Comparison of ENCODE assay signal across 10 mouse cellular contexts in genomic region chr17:87226079-87226640, GRCm38 (mm10). TPM values are rescaled to one million over a fixed set of nuclear protein-coding genes. Genes with fewer than 3 reads are reported as not detected.
DNase-seq lines count a peak whose midpoint lies in the region; ATAC-seq and TF ChIP-seq lines count a peak whose summit lies in the region.
"Had no signal": no experiment of that assay in that cellular context is flagged by ENCODE, and none has a peak within 500 bp of the region (broad histone marks: within the 10 kb centered on the region; RNA-seq: fewer than 3 reads in every experiment).

No protein-coding gene starts in this region.

- no peaks in the 10 kb centered on the region; the same call in 1 of the 2 replicates for H3K4me1 ChIP-seq in heart, adult 2 months (ENCODE audit: control insufficient read depth, insufficient read depth, low read length)
- H3K4me1 ChIP-seq in liver, embryonic 14.5 days (replicated peaks; ENCODE audit: control insufficient read depth in 2 of 2, insufficient read depth in 2 of 2, low read length in 1 of 2): no peaks in the 10 kb centered on the region

- no peak overlapping the region for H3K4me3 ChIP-seq in heart, adult 2 months
- no peak overlapping the region for H3K4me3 ChIP-seq in liver, embryonic 14.5 days (ENCODE audit: insufficient read depth in 1 of 2, low read depth in 2 of 2, low read length in 2 of 2)

- H3K9ac ChIP-seq in heart, adult 2 months (ENCODE audit: low read depth, low read length): no peak overlapping the region
- no peak overlapping the region for H3K9ac ChIP-seq in liver, embryonic 14.5 days (replicated peaks)

- H3K79me2 ChIP-seq in heart, adult 2 months (replicated peaks; ENCODE audit: control insufficient read depth, insufficient read depth, low read length): no peaks in the 10 kb centered on the region

- no peak for ATAC-seq in liver, embryonic 14.5 days (ENCODE audit: insufficient read depth)
- ATAC-seq in erythroblast, adult 5-6 weeks (replicated peaks; ENCODE audit: low FRiP score, poor library complexity, severe bottlenecking): no peak
- ATAC-seq: forebrain, embryonic 14.5 days had no signal

- no peaks in the 10 kb centered on the region for H3K9me3 ChIP-seq in liver, embryonic 14.5 days (ENCODE audit: control insufficient read depth, low read length)

- no peak for TF ChIP-seq EP300 in heart, adult 2 months (IDR thresholded peaks at IDR 0.05; ENCODE audit: insufficient read depth, low read depth, low read length)
- no peak for TF ChIP-seq EP300 in liver, embryonic 14.5 days (IDR thresholded peaks at IDR 0.05; ENCODE audit: low read depth)

- H3K27ac ChIP-seq in heart, adult 2 months: no peak overlapping the region
- no peak overlapping the region for H3K27ac ChIP-seq in liver, embryonic 14.5 days

- no peak for DNase-seq in heart, adult 2 months
- DNase-seq in heart, postnatal 25 days (ENCODE audit: low spot score): no peak
- no peak for DNase-seq in liver, embryonic 14.5 days (ENCODE audit: low read depth in 3 of 3, low spot score in 3 of 3)
- no peak for DNase-seq in liver
- DNase-seq in brain, adult 2 months (ENCODE audit: low read depth, low spot score): peak; percentile 40
- peak; percentile 14 to 31 for DNase-seq in kidney, postnatal 4 days
- no peak for DNase-seq in natural killer cell, adult 2 months (ENCODE audit: low spot score in 2 of 2)
- DNase-seq: thymus, postnatal 4 days had no signal

- no peak for TF ChIP-seq POLR2A in heart, adult 2 months (IDR thresholded peaks at IDR 0.05; ENCODE audit: insufficient read depth, low read depth, low read length)

- 50% methylated on average over 10 of the region's 10 CpGs for WGBS in heart, adult 2 months
- 61% methylated on average over 10 of the region's 10 CpGs for WGBS in liver, embryonic 14.5 days (ENCODE audit: insufficient replicate concordance)

- no peaks in the 10 kb centered on the region for H3K36me3 ChIP-seq in heart, adult 2 months (ENCODE audit: control insufficient read depth, insufficient read depth, low read length)
- H3K36me3 ChIP-seq in liver, embryonic 14.5 days (replicated peaks; ENCODE audit: control insufficient read depth, insufficient read depth, low read depth): no peaks in the 10 kb centered on the region

- H3K4me2 ChIP-seq in liver, embryonic 14.5 days (ENCODE audit: low read depth): no peak overlapping the region

- no peaks in the 10 kb centered on the region for H3K27me3 ChIP-seq in heart, adult 2 months (ENCODE audit: control insufficient read depth, insufficient read depth, low read length)
- no peaks in the 10 kb centered on the region for H3K27me3 ChIP-seq in liver, embryonic 14.5 days (ENCODE audit: control insufficient read depth, insufficient read depth, low read length)

- peak; percentile 40 for TF ChIP-seq CTCF in heart, adult 2 months (IDR thresholded peaks at IDR 0.05)
- TF ChIP-seq CTCF in liver, embryonic 14.5 days (IDR thresholded peaks at IDR 0.05; ENCODE audit: low read depth): peak; percentile 27

- intact Hi-C loops in heart, adult 2 months (cut with DNase I): no loop called here
- intact Hi-C loops in heart, postnatal 25 days (cut with DNase I): no loop called here

RNA-seq across cellular contexts. Expression of gene Mcfd2, which starts 39.6 kb away (rescaled TPM):
- 10 to 100 TPM; 48.3 to 59.4 TPM for total RNA-seq in heart, adult 2 months (2021)
- polyA plus RNA-seq in heart, adult 2 months (2012; rRNA removed): 60.3 and 79.7 TPM in 2 replicates
- 10 to 100 TPM; 41.8 to 46.4 TPM for total RNA-seq in heart, postnatal 25 days (2021)
- 29.6 and 32.2 TPM in 2 replicates for polyA plus RNA-seq in liver, embryonic 14.5 days (2012; rRNA removed)
- 54.9 and 55.1 TPM in 2 replicates for polyA plus RNA-seq in liver, embryonic 14.5 days (2014; fragmentation: Nextera tagmentation; extraction: Ambion mirVana)
- 7.5 and 14.2 TPM in 2 replicates for total RNA-seq in erythroblast, adult 5-6 weeks (2015; ENCODE audit: low replicate concordance)
- total RNA-seq in erythroblast, adult 5-6 weeks (2017; ENCODE audit: low replicate concordance): 12.3 and 15.8 TPM in 2 replicates

RNA-seq across cellular contexts. Expression of gene Ttc7, which starts 56.5 kb away (rescaled TPM):
- 10 to 100 TPM; 20.9 to 23.2 TPM for total RNA-seq in heart, adult 2 months (2021)
- 21.3 and 28.8 TPM in 2 replicates for polyA plus RNA-seq in heart, adult 2 months (2012; rRNA removed)
- 10 to 100 TPM; 10.4 to 13.0 TPM for total RNA-seq in heart, postnatal 25 days (2021)
- polyA plus RNA-seq in liver, embryonic 14.5 days (2012; rRNA removed): 7.8 and 8.4 TPM in 2 replicates
- 7.7 and 7.9 TPM in 2 replicates for polyA plus RNA-seq in liver, embryonic 14.5 days (2014; fragmentation: Nextera tagmentation; extraction: Ambion mirVana)
- 17.9 and 19.0 TPM in 2 replicates for total RNA-seq in erythroblast, adult 5-6 weeks (2015; ENCODE audit: low replicate concordance)
- 16.3 and 35.7 TPM in 2 replicates for total RNA-seq in erythroblast, adult 5-6 weeks (2017; ENCODE audit: low replicate concordance)

Comparison
In these comparisons a context has a peak if more than half of its experiments do, and no peak if none do; other contexts are left out.
1. DNase-seq: peak in brain, adult 2 months (single experiment) and kidney, postnatal 4 days (2 of 2); none in heart, adult 2 months (0 of 2), heart, postnatal 25 days (single experiment), liver, embryonic 14.5 days (0 of 3), liver (single experiment) and natural killer cell, adult 2 months (0 of 2).